Mouse (Mus musculus): ENCODE results near the gene Lpar2. TPM values are rescaled to one million over a fixed set of nuclear protein-coding genes. Genes with fewer than 3 reads are reported as not detected.

Lpar2 gene
- total RNA-seq (2014; rRNA removed) (5.2 and 5.4 TPM in 2 replicates), polyA plus RNA-seq (2015; fragmentation: Nextera tagmentation; extraction: Ambion mirVana) (0.45 and 0.50 TPM in 2 replicates)

DNA sequence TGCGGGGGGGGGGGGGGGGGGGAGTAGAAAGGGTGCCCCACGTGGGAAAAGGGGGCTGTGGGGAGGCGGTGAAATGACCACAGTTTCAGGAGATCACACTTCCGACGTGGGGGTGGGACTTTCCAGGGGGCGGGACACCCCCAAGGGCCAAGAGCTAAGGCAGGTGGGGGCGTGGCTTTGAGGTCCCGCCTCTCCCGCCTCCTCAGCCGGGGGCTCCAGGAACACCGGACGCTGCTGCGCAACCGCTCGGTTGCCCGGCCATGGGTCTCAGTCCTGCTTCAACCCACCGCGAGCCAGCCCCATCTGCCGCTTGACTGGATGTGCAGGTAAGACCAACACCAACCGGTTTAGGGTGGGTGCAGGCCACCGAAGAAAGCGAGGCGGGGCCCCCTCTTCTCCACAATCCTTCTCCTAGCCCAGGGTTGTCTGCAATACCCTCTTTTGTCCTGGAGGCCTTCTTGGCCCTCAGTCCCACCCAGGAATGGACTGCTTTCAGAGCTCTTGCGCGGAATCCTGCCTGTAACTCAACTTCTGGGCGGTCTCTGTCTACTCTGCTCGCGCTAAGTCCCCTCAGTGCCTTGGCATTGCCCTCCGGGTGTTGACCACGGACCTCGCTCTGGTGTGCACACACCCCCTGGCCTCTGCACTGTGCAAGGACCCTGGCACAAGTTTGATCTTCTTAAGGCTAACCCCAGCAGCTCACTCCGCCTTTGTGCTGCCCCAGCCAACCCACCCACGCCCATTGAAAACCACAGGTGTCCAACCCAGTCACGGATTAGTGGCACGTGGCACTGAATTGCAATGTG, at the start of gene Lpar2:
Gene Lpar2 (plus strand): TSS at position 44 of the 806 bp plus-strand sequence.
- peak within 1 kb of the TSS; percentile 79 for H3K27ac ChIP-seq
- no peaks in the 10 kb centered on the region for H3K9me3 ChIP-seq (ENCODE audit: low read length)
- peak; percentile 42 for TF ChIP-seq CTCF (IDR thresholded peaks at IDR 0.05; ENCODE audit: low read depth)
- DNase-seq (ENCODE audit: low spot score) (peak; percentile 82), ATAC-seq (peak; percentile 78)
- peak within 1 kb of the TSS; percentile 81 for H3K4me2 ChIP-seq (ENCODE audit: low read depth, low read length)
- peaks cover 20% of the 10 kb centered on the region; the same call in 1 of the 2 replicates for H3K36me3 ChIP-seq (ENCODE audit: insufficient read depth, low read length)
- peaks cover 13% of the 10 kb centered on the region for H3K4me1 ChIP-seq (ENCODE audit: insufficient read depth, low read length)
- peak within 1 kb of the TSS; percentile 64 for H3K9ac ChIP-seq (replicated peaks; ENCODE audit: low read length)
- no peaks in the 10 kb centered on the region for H3K27me3 ChIP-seq (ENCODE audit: insufficient read depth, low read length)
- H3K4me3 ChIP-seq (ENCODE audit: low read length): peak within 1 kb of the TSS; percentile 59
- WGBS: 2% methylated on average over 29 of the region's 35 CpGs

DNA sequence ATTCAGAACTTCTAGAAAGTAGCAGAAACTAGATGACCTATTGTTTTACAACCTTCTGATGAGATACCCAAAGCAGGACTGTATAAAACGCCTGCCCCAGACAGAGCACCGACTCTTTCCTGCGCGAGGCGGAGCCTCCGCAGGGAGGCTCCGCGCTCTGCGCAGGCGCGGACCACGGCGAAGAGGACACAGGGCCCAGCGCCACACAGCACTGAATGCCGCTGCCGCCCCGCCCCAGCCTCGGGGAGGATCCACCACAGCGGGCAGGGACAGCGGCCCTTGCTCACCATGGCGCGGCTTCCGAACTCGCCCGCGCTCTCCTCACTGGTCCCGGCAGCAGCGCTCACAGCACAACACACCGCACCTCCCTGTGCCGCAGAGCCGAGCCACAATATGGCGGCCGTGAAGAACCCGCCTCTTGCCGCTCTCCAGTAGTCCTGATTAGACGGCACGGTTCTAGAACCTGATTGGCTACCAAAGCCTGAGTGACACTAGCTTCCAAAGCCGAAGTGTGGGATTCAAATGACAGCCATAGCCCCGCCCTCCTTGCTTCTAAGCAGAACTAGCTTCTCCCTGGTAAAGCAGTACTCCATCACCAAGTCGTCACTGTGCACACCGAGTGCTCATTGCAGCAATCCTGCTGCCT, 47.6 kb upstream of the Lpar2 start, which contains the start of gene Gm20422:
Gene Gm20422 (minus strand): TSS at position 384 of the 646 bp plus-strand sequence.
- peak within 1 kb of the TSS; percentile 90 for H3K9ac ChIP-seq (replicated peaks; ENCODE audit: low read length)
- WGBS: 0% methylated on average over 41 of the region's 41 CpGs
- no peaks in the 10 kb centered on the region for H3K9me3 ChIP-seq (ENCODE audit: low read length)
- ATAC-seq (peak; percentile 99), DNase-seq (ENCODE audit: low spot score) (peak; percentile 98)
- no peaks in the 10 kb centered on the region for H3K36me3 ChIP-seq (ENCODE audit: insufficient read depth, low read length)
- no peaks in the 10 kb centered on the region for H3K27me3 ChIP-seq (ENCODE audit: insufficient read depth, low read length)
- peak within 1 kb of the TSS; percentile 100 for H3K27ac ChIP-seq
- peak within 1 kb of the TSS; percentile 69 for H3K4me2 ChIP-seq (ENCODE audit: low read depth, low read length)
- peaks cover 8% of the 10 kb centered on the region for H3K4me1 ChIP-seq (ENCODE audit: insufficient read depth, low read length)
- no peak for TF ChIP-seq CTCF (IDR thresholded peaks at IDR 0.05; ENCODE audit: low read depth)
- H3K4me3 ChIP-seq (ENCODE audit: low read length): peak within 1 kb of the TSS; percentile 83

DNA sequence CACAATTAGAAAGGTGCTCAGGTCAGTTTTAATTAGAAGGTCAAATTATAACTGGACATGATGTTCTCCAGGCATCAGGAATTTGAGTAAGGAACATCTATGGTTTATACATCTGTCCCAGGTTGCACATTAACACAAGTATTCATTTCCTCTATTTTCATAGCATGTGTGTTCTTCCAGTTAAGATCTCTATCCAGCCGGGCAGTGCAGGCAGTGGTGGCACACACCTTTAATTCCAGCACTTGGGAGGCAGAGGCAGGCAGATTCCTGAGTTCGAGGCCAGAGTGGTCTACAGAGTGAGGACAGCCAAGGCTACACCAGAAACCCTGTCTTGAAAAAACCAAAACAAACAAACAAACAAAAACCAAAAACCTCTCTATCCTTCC, 47.1 kb upstream of the Lpar2 start:
- TF ChIP-seq CTCF (IDR thresholded peaks at IDR 0.05; ENCODE audit: low read depth): no peak
- Histone ChIP-seq H3K4me1 (ENCODE audit: insufficient read depth, low read length) (peaks cover 8% of the 10 kb centered on the region), H3K4me3 (ENCODE audit: low read length) (peak overlapping the region; percentile 83), H3K4me2 (ENCODE audit: low read depth, low read length) (peak overlapping the region; percentile 41), H3K9ac (replicated peaks; ENCODE audit: low read length) (peak overlapping the region; percentile 90), H3K9me3 (ENCODE audit: low read length) (no peaks in the 10 kb centered on the region), H3K36me3 (ENCODE audit: insufficient read depth, low read length) (no peaks in the 10 kb centered on the region), H3K27me3 (ENCODE audit: insufficient read depth, low read length) (no peaks in the 10 kb centered on the region), H3K27ac (peak overlapping the region; percentile 100)
- no peak; the same call in 1 of the 2 replicates for ATAC-seq
- WGBS: 69% methylated on average over 2 of the region's 2 CpGs
- DNase-seq (ENCODE audit: low spot score): no peak

DNA sequence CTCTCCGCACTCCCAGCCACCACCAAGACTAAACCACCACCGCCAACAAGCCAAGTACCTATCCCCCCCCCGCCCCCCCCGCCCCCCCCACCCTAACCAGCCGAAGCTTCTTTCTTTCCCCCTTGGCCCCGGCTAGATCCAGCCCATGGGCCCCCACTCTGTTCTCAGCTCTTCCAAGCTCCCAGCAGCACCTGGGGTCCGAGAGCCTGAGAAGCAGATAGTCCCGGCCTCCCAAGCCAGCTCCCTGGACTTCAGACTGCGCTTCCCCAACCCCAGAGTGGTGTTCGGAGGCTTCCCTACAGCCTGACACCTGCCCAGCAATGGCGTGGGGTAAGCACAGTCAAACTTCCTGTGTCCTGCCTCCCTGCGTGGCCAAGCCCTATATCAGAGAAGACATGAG, 45.1 kb upstream of the Lpar2 start:
- H3K4me1 ChIP-seq (ENCODE audit: insufficient read depth, low read length): peaks cover 4% of the 10 kb centered on the region
- H3K36me3 ChIP-seq (ENCODE audit: insufficient read depth, low read length): no peaks in the 10 kb centered on the region
- ATAC-seq: no peak
- DNase-seq (ENCODE audit: low spot score): no peak
- 73% methylated on average over 10 of the region's 12 CpGs for WGBS
- no peak overlapping the region for H3K9ac ChIP-seq (replicated peaks; ENCODE audit: low read length)
- H3K4me3 ChIP-seq (ENCODE audit: low read length): no peak overlapping the region
- H3K27me3 ChIP-seq (ENCODE audit: insufficient read depth, low read length): no peaks in the 10 kb centered on the region
- no peaks in the 10 kb centered on the region for H3K9me3 ChIP-seq (ENCODE audit: low read length)
- no peak overlapping the region for H3K27ac ChIP-seq
- no peak for TF ChIP-seq CTCF (IDR thresholded peaks at IDR 0.05; ENCODE audit: low read depth)
- no peak overlapping the region for H3K4me2 ChIP-seq (ENCODE audit: low read depth, low read length)

DNA sequence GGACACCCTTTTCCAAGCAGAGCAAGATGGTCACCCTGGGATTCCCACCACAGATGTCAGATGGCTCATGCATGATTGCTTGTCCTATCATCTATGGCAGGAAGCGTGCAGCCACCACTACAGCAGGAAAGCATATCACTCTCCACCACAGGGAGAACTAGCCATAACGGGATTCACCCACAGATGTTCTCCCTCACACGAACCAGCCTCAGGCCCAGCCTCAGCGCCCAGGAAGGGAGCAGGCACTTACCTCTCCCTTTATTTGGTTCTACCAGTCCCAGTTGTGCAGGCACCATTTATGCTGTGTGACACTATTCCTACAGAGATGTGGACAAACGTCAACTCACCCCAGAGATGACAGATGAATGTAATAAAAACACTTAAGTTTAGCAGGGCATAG, 33.1 kb upstream of the Lpar2 start:
- WGBS: 85% methylated on average over 5 of the region's 5 CpGs
- H3K4me2 ChIP-seq (ENCODE audit: low read depth, low read length): no peak overlapping the region
- H3K9ac ChIP-seq (replicated peaks; ENCODE audit: low read length): no peak overlapping the region

DNA sequence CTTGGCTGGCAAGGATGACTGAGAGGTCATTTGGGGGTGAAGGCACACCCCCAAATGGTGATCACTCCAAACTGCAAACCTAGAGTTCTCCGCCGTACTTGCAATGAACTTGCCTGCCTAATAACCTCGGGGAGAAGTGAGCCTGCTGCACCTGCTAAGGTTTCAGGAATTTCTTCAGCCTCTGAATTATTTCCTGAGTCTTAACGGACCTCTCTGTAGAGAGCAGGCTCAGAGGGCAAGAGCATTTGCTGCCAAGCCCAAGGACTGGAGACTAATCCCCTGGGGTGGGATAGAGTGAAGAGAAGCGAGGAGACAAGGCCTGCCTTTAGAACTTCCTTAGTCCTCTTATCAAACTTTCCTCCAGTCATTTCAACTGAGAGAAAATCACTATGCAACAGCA, 32.5 kb upstream of the Lpar2 start:
- Histone ChIP-seq H3K36me3 (ENCODE audit: insufficient read depth, low read length) (peaks cover 2% of the 10 kb centered on the region; the same call in 1 of the 2 replicates), H3K4me1 (ENCODE audit: insufficient read depth, low read length) (peaks cover 15% of the 10 kb centered on the region; the same call in 1 of the 2 replicates), H3K9ac (replicated peaks; ENCODE audit: low read length) (no peak overlapping the region), H3K4me3 (ENCODE audit: low read length) (no peak overlapping the region), H3K4me2 (ENCODE audit: low read depth, low read length) (no peak overlapping the region), H3K27ac (no peak overlapping the region), H3K9me3 (ENCODE audit: low read length) (no peaks in the 10 kb centered on the region), H3K27me3 (ENCODE audit: insufficient read depth, low read length) (no peaks in the 10 kb centered on the region)
- no peak for TF ChIP-seq CTCF (IDR thresholded peaks at IDR 0.05; ENCODE audit: low read depth)
- no peak for DNase-seq (ENCODE audit: low spot score)
- WGBS: 76% methylated on average over 5 of the region's 5 CpGs
- ATAC-seq: no peak

More for the DNA sequence above, 33.1 kb upstream of the Lpar2 start:
- no peaks in the 10 kb centered on the region for H3K36me3 ChIP-seq (ENCODE audit: insufficient read depth, low read length)
- peaks cover 15% of the 10 kb centered on the region; the same call in 1 of the 2 replicates for H3K4me1 ChIP-seq (ENCODE audit: insufficient read depth, low read length)
- H3K4me3 ChIP-seq (ENCODE audit: low read length): no peak overlapping the region
- ATAC-seq: no peak
- no peak for DNase-seq (ENCODE audit: low spot score)
- no peak overlapping the region for H3K27ac ChIP-seq
- H3K27me3 ChIP-seq (ENCODE audit: insufficient read depth, low read length): no peaks in the 10 kb centered on the region
- H3K9me3 ChIP-seq (ENCODE audit: low read length): no peaks in the 10 kb centered on the region
- no peak for TF ChIP-seq CTCF (IDR thresholded peaks at IDR 0.05; ENCODE audit: low read depth)

All from hindbrain, postnatal 0 days (tissue).